Comparison of ENCODE assay signal across 9 mouse cellular contexts in genomic region chr15:84715132-84715531, GRCm38 (mm10). TPM values are rescaled to one million over a fixed set of nuclear protein-coding genes. Genes with fewer than 3 reads are reported as not detected.
DNase-seq lines count a peak whose midpoint lies in the region; ATAC-seq and TF ChIP-seq lines count a peak whose summit lies in the region.
"Had no signal": no experiment of that assay in that cellular context is flagged by ENCODE, and none has a peak within 500 bp of the region (broad histone marks: within the 10 kb centered on the region; RNA-seq: fewer than 3 reads in every experiment).

No protein-coding gene starts in this region.

- peak overlapping the region; percentile 16; the same call in 1 of the 2 replicates for H3K9ac ChIP-seq in kidney, embryonic 15.5 days
- H3K9ac ChIP-seq in embryonic facial prominence, embryonic 12.5 days = 0 out of 2 replicates have a peak overlapping the region, but pooled peaks have one; percentile 35
- H3K9ac ChIP-seq in hindbrain, postnatal 0 days (replicated peaks; ENCODE audit: low read length) = peak overlapping the region; percentile 33; the same call in 1 of the 2 replicates
- H3K9ac ChIP-seq in midbrain, embryonic 15.5 days = peak overlapping the region; percentile 31; the same call in 1 of the 2 replicates

- H3K9me3 ChIP-seq in kidney, embryonic 15.5 days (replicated peaks) = no peaks in the 10 kb centered on the region
- no peaks in the 10 kb centered on the region for H3K9me3 ChIP-seq in embryonic facial prominence, embryonic 12.5 days
- H3K9me3 ChIP-seq in hindbrain, postnatal 0 days (ENCODE audit: low read length) = no peaks in the 10 kb centered on the region
- H3K9me3 ChIP-seq in midbrain, embryonic 15.5 days = no peaks in the 10 kb centered on the region

- TF ChIP-seq CTCF in hindbrain, postnatal 0 days (IDR thresholded peaks at IDR 0.05; ENCODE audit: low read depth) = no peak

- H3K36me3 ChIP-seq in kidney, embryonic 15.5 days = no peaks in the 10 kb centered on the region
- no peaks in the 10 kb centered on the region for H3K36me3 ChIP-seq in embryonic facial prominence, embryonic 12.5 days
- H3K36me3 ChIP-seq in hindbrain, postnatal 0 days (ENCODE audit: insufficient read depth, low read length) = no peaks in the 10 kb centered on the region
- H3K36me3 ChIP-seq in midbrain, embryonic 15.5 days (replicated peaks) = no peaks in the 10 kb centered on the region

- H3K4me3 ChIP-seq in kidney, embryonic 15.5 days (replicated peaks) = peak overlapping the region; percentile 21
- peak overlapping the region; percentile 19 for H3K4me3 ChIP-seq in embryonic facial prominence, embryonic 12.5 days
- H3K4me3 ChIP-seq in hindbrain, postnatal 0 days (ENCODE audit: low read length) = no peak overlapping the region
- H3K4me3 ChIP-seq in midbrain, embryonic 15.5 days = peak overlapping the region; percentile 19

- peak overlapping the region; percentile 53 for H3K4me2 ChIP-seq in kidney, embryonic 15.5 days
- peak overlapping the region; percentile 47 for H3K4me2 ChIP-seq in embryonic facial prominence, embryonic 12.5 days (replicated peaks)
- H3K4me2 ChIP-seq in hindbrain, postnatal 0 days (ENCODE audit: low read depth, low read length) = peak overlapping the region; percentile 40
- H3K4me2 ChIP-seq in midbrain, embryonic 15.5 days = peak overlapping the region; percentile 48

- 43% methylated on average over 11 of the region's 11 CpGs for WGBS in kidney, embryonic 15.5 days
- 43% methylated on average over 11 of the region's 11 CpGs for WGBS in embryonic facial prominence, embryonic 12.5 days
- WGBS in hindbrain, postnatal 0 days = 36% methylated on average over 11 of the region's 11 CpGs
- WGBS in midbrain, embryonic 15.5 days = 32% methylated on average over 11 of the region's 11 CpGs

- H3K4me1 ChIP-seq in kidney, embryonic 15.5 days = peaks cover 39% of the 10 kb centered on the region
- H3K4me1 ChIP-seq in embryonic facial prominence, embryonic 12.5 days = peaks cover 12% of the 10 kb centered on the region
- peaks cover 5% of the 10 kb centered on the region; the same call in 1 of the 2 replicates for H3K4me1 ChIP-seq in hindbrain, postnatal 0 days (ENCODE audit: insufficient read depth, low read length)
- peaks cover 15% of the 10 kb centered on the region for H3K4me1 ChIP-seq in midbrain, embryonic 15.5 days

- no peak for DNase-seq in kidney, postnatal 25 days
- no peak for DNase-seq in hindbrain, postnatal 0 days (ENCODE audit: low spot score)
- DNase-seq in urinary bladder, postnatal 25 days (ENCODE audit: low spot score) = no peak
- no peak for DNase-seq in left cerebral cortex, postnatal 14 days (ENCODE audit: low spot score in 2 of 2)
- no peak for DNase-seq in left cerebral cortex, postnatal 25 days (ENCODE audit: low spot score in 2 of 2)
- DNase-seq: cerebellum, adult 11 months had no signal

- ATAC-seq in kidney, embryonic 15.5 days (replicated peaks; ENCODE audit: low FRiP score) = no peak
- ATAC-seq in embryonic facial prominence, embryonic 12.5 days (ENCODE audit: insufficient number of reproducible peaks, insufficient read depth, low FRiP score, low TSS enrichment) = no peak
- ATAC-seq in hindbrain, postnatal 0 days = no peak
- no peak for ATAC-seq in midbrain, embryonic 15.5 days (replicated peaks)

- no peaks in the 10 kb centered on the region; the same call in 1 of the 2 replicates for H3K27me3 ChIP-seq in kidney, embryonic 15.5 days
- peaks cover 15% of the 10 kb centered on the region for H3K27me3 ChIP-seq in embryonic facial prominence, embryonic 12.5 days
- H3K27me3 ChIP-seq in hindbrain, postnatal 0 days (ENCODE audit: insufficient read depth, low read length) = no peaks in the 10 kb centered on the region
- H3K27me3 ChIP-seq in midbrain, embryonic 15.5 days (replicated peaks) = peaks cover 13% of the 10 kb centered on the region

- intact Hi-C loops in left cerebral cortex, postnatal 14 days (cut with DNase I) = no loop called here
- intact Hi-C loops in left cerebral cortex, postnatal 25 days (cut with DNase I) = no loop called here

- H3K27ac ChIP-seq in kidney, embryonic 15.5 days = peak overlapping the region; percentile 88
- peak overlapping the region; percentile 78 for H3K27ac ChIP-seq in embryonic facial prominence, embryonic 12.5 days
- peak overlapping the region; percentile 75 for H3K27ac ChIP-seq in hindbrain, postnatal 0 days
- peak overlapping the region; percentile 71 for H3K27ac ChIP-seq in midbrain, embryonic 15.5 days

RNA-seq across cellular contexts. Expression of gene Arhgap8, which starts 4.7 kb away (rescaled TPM):
- 7.9 and 10.3 TPM in 2 replicates for polyA plus RNA-seq in kidney, embryonic 15.5 days (2015; fragmentation: Nextera tagmentation; extraction: Ambion mirVana)
- polyA plus RNA-seq in embryonic facial prominence, embryonic 12.5 days (2016; fragmentation: Nextera tagmentation; extraction: Ambion mirVana) = 3.9 and 4.1 TPM in 2 replicates
- total RNA-seq in hindbrain, postnatal 0 days (2014; rRNA removed) = 0.26 and 1.0 TPM in 2 replicates
- polyA plus RNA-seq in hindbrain, postnatal 0 days (2015; fragmentation: Nextera tagmentation; extraction: Ambion mirVana) = 0.72 and 0.80 TPM in 2 replicates
- polyA plus RNA-seq in midbrain, embryonic 15.5 days (2015; fragmentation: Nextera tagmentation; extraction: Ambion mirVana) = 0.59 and 0.73 TPM in 2 replicates
- under 1 TPM in 1 of 2 experiments, not detected in 1; 0.40 TPM for total RNA-seq in left cerebral cortex, postnatal 14 days (2021)
- total RNA-seq in left cerebral cortex, postnatal 25 days (2021) = under 1 TPM in 1 of 2 experiments, not detected in 1; 0.23 TPM

RNA-seq across cellular contexts. Expression of gene Prr5, which starts 45.7 kb away (rescaled TPM):
- 40.3 and 46.8 TPM in 2 replicates for polyA plus RNA-seq in kidney, embryonic 15.5 days (2015; fragmentation: Nextera tagmentation; extraction: Ambion mirVana)
- 20.4 and 20.7 TPM in 2 replicates for polyA plus RNA-seq in embryonic facial prominence, embryonic 12.5 days (2016; fragmentation: Nextera tagmentation; extraction: Ambion mirVana)
- 25.5 and 34.2 TPM in 2 replicates for total RNA-seq in hindbrain, postnatal 0 days (2014; rRNA removed)
- polyA plus RNA-seq in hindbrain, postnatal 0 days (2015; fragmentation: Nextera tagmentation; extraction: Ambion mirVana) = 33.2 and 36.6 TPM in 2 replicates
- polyA plus RNA-seq in midbrain, embryonic 15.5 days (2015; fragmentation: Nextera tagmentation; extraction: Ambion mirVana) = 27.5 and 27.7 TPM in 2 replicates
- total RNA-seq in left cerebral cortex, postnatal 14 days (2021) = 10 to 100 TPM; 11.9 to 13.7 TPM
- 10 to 100 TPM; 11.6 to 13.2 TPM for total RNA-seq in left cerebral cortex, postnatal 25 days (2021)
